Mouse (Mus musculus) erythroblast, embryonic 14.5 days (primary cell): Measurements from ENCODE around the gene Gadd45g. TPM values are rescaled to one million over a fixed set of nuclear protein-coding genes. Genes with fewer than 3 reads are reported as not detected.

ENCODE experiments used
- H3K27me3 ChIP-seq: 2 replicates; pipeline ENCODE4 v1.6.1; 2012; ENCODE audit warnings: inconsistent platforms; ENCODE audit not compliant: control insufficient read depth
- H3K36me3 ChIP-seq: 2 replicates; pipeline ENCODE4 v1.6.1; 2012; ENCODE audit warnings: mild to moderate bottlenecking, inconsistent platforms; ENCODE audit not compliant: control insufficient read depth
- H3K4me1 ChIP-seq: 2 replicates; pipeline ENCODE4 v1.6.1; 2012; ENCODE audit warnings: inconsistent platforms; ENCODE audit not compliant: control insufficient read depth
- H3K4me3 ChIP-seq: replicated peaks from 2 replicates; pipeline ENCODE3; 2012; ENCODE audit warnings: moderate library complexity, mild to moderate bottlenecking, inconsistent platforms
- H3K9me3 ChIP-seq: 2 replicates; pipeline ENCODE4 v1.6.1; 2012; ENCODE audit warnings: low read length, inconsistent platforms, mixed read lengths; ENCODE audit not compliant: control insufficient read depth
- GATA1 ChIP-seq: IDR thresholded peaks from 2 replicates; pipeline ENCODE4 v1.6.1; 2012; ENCODE audit warnings: low read length, inconsistent platforms, mixed read lengths
- TAL1 ChIP-seq: IDR thresholded peaks from 3 replicates; pipeline ENCODE4 v1.6.1; 2012; ENCODE audit warnings: low read length, inconsistent platforms, mixed read lengths
- polyA plus RNA-seq: library from polyadenylated mRNA; stranded (reverse); fragments of >175 nt; gene quantifications from 2 replicates; pipeline ENCODE4 v1.2.3, GENCODE M21; 2012

Gene Gadd45g
- polyA plus RNA-seq, 1 experiment: 11.5 TPM

- TF ChIP-seq GATA1 (no peak), TAL1 (no peak)
- Histone ChIP-seq H3K4me3 (no peak overlapping the region), H3K27me3 (peaks cover 4% of the 10 kb centered on the region; the same call in 1 of the 2 replicates), H3K9me3 (no peaks in the 10 kb centered on the region), H3K36me3 (no peaks in the 10 kb centered on the region), H3K4me1 (no peaks in the 10 kb centered on the region)
These were observed 12.7 kb downstream of the Gadd45g start for GRCm38 (mm10) chr13:51859174-51859573.

GRCm38 (mm10) chr13:51859798-51860197 is 13.3 kb downstream of the Gadd45g start:
- no peak overlapping the region for H3K4me3 ChIP-seq
- 0 out of 2 replicates have a peak, but pooled peaks cover 2% of the 10 kb centered on the region for H3K27me3 ChIP-seq
- H3K9me3 ChIP-seq: no peaks in the 10 kb centered on the region
- no peaks in the 10 kb centered on the region for H3K4me1 ChIP-seq
- H3K36me3 ChIP-seq: no peaks in the 10 kb centered on the region
- TF ChIP-seq GATA1: no peak
- no peak for TF ChIP-seq TAL1

- Histone ChIP-seq H3K4me3 (no peak overlapping the region), H3K27me3 (peaks cover 7% of the 10 kb centered on the region), H3K4me1 (no peaks in the 10 kb centered on the region), H3K36me3 (no peaks in the 10 kb centered on the region), H3K9me3 (no peaks in the 10 kb centered on the region)
- no peak for TF ChIP-seq GATA1
These were observed 16.3 kb downstream of the Gadd45g start for GRCm38 (mm10) chr13:51862750-51863149.

- no peak overlapping the region for H3K4me3 ChIP-seq
- no peaks in the 10 kb centered on the region for H3K9me3 ChIP-seq
- peaks cover 5% of the 10 kb centered on the region for H3K27me3 ChIP-seq
- H3K4me1 ChIP-seq: no peaks in the 10 kb centered on the region
- H3K36me3 ChIP-seq: no peaks in the 10 kb centered on the region
- TF ChIP-seq TAL1 (no peak), GATA1 (no peak)
These were observed 19.7 kb downstream of the Gadd45g start for GRCm38 (mm10) chr13:51866151-51866659.

GRCm38 (mm10) chr13:51868491-51869128 is 22.1 kb downstream of the Gadd45g start:
- TF ChIP-seq GATA1: no peak
- no peak for TF ChIP-seq TAL1
- Histone ChIP-seq H3K36me3 (no peaks in the 10 kb centered on the region), H3K4me3 (no peak overlapping the region), H3K27me3 (peaks cover 5% of the 10 kb centered on the region), H3K9me3 (no peaks in the 10 kb centered on the region), H3K4me1 (no peaks in the 10 kb centered on the region)

GRCm38 (mm10) chr13:51869129-51869491 is 22.6 kb downstream of the Gadd45g start:
- no peaks in the 10 kb centered on the region for H3K36me3 ChIP-seq
- H3K27me3 ChIP-seq: peaks cover 5% of the 10 kb centered on the region
- no peaks in the 10 kb centered on the region for H3K4me1 ChIP-seq
- H3K4me3 ChIP-seq: no peak overlapping the region
- H3K9me3 ChIP-seq: no peaks in the 10 kb centered on the region
- no peak for TF ChIP-seq GATA1
- TF ChIP-seq TAL1: no peak

GRCm38 (mm10) chr13:51871148-51871547 is 24.7 kb downstream of the Gadd45g start:
- no peaks in the 10 kb centered on the region for H3K9me3 ChIP-seq
- H3K27me3 ChIP-seq: peaks cover 4% of the 10 kb centered on the region
- H3K36me3 ChIP-seq: no peaks in the 10 kb centered on the region
- TF ChIP-seq TAL1: no peak
- no peak for TF ChIP-seq GATA1
- no peak overlapping the region for H3K4me3 ChIP-seq
- H3K4me1 ChIP-seq: no peaks in the 10 kb centered on the region

- Histone ChIP-seq H3K27me3 (no peaks in the 10 kb centered on the region), H3K4me1 (no peaks in the 10 kb centered on the region), H3K9me3 (no peaks in the 10 kb centered on the region), H3K4me3 (no peak overlapping the region), H3K36me3 (no peaks in the 10 kb centered on the region)
- TF ChIP-seq GATA1 (no peak), TAL1 (no peak)
These were observed 25.9 kb downstream of the Gadd45g start for GRCm38 (mm10) chr13:51872252-51872962.

GRCm38 (mm10) chr13:51872963-51873514 is 26.6 kb downstream of the Gadd45g start:
- no peaks in the 10 kb centered on the region for H3K9me3 ChIP-seq
- H3K4me1 ChIP-seq: no peaks in the 10 kb centered on the region
- no peaks in the 10 kb centered on the region for H3K27me3 ChIP-seq
- TF ChIP-seq GATA1: no peak
- TF ChIP-seq TAL1: no peak
- no peak overlapping the region for H3K4me3 ChIP-seq
- H3K36me3 ChIP-seq: no peaks in the 10 kb centered on the region
